Mouse (Mus musculus): ENCODE data around the gene Mepce.

DNA sequence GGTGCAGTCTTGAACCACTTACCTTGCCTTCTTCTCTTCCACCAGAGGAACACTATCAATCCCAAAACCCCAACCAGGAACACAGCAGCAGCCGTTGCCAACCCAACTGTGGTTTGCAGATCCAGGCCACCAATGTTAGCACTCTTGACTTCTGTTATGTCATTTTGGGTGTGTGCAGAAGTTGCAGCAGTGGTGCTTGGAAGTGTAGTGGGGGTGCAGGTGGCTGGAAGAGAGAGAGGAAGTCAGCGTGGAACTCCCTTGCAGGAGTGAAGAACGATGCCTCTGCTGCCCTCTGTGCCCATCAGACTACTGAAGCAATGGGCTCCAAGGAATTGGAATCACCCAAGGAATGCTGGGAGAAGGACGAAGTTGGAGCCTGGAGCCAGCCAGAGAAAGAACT is 43.7 kb upstream of the Mepce start:
- TF ChIP-seq CTCF (conservative IDR thresholded peaks at IDR 0.05; ENCODE audit: low read length) (no peak), POU5F1 (IDR thresholded peaks at IDR 0.05; ENCODE audit: borderline replicate concordance, low read length) (no peak), NANOG (IDR thresholded peaks at IDR 0.05; ENCODE audit: borderline replicate concordance, low read length) (no peak)
